In the genomic region with DNA sequence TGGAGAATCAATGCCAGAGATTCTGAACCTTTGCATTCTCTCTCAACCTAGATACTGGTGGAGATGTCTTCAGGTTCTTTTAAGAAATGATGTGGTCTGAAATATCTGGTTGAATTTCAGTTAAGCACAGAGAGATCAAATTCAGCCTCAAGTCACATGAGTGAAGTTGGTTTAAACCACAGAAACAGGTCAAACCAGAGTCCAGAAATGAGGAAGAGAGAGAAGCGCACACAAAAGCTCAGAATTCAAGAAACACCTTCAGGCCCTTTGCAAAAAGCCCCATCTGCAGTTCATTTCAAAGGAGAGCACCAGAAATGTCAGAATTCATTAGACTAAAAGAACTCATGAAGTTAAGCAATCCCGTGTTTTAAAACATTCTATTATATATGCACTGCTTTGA, we compare ENCODE assay signal across 22 mouse cellular contexts. TPM values are rescaled to one million over a fixed set of nuclear protein-coding genes. Genes with fewer than 3 reads are reported as not detected.
"Had no signal": no experiment of that assay in that cellular context is flagged by ENCODE, and none has a peak within 500 bp of the region (broad histone marks: within the 10 kb centered on the region; RNA-seq: fewer than 3 reads in every experiment).

No protein-coding gene starts in this region.

- DNase-seq: kidney, adult 2 months; kidney, postnatal 25 days; layer of hippocampus, adult 9-11 months; layer of hippocampus, postnatal 36 days; left cerebral cortex, postnatal 4 days; lung, adult 18-20 months; lung, postnatal 10 days; lung, postnatal 36 days; midbrain, embryonic 14.5 days; right cerebral cortex, postnatal 25 days; thymus, adult 18-20 months; thymus, postnatal 36 days had no signal

- H3K9ac ChIP-seq: limb, embryonic 12.5 days; limb, embryonic 15.5 days; liver, embryonic 15.5 days; lung, embryonic 15.5 days had no signal

- H3K4me2 ChIP-seq: limb, embryonic 12.5 days; limb, embryonic 15.5 days; liver, embryonic 11.5 days; liver, embryonic 15.5 days; lung, embryonic 15.5 days; midbrain, embryonic 11.5 days had no signal

- H3K4me3 ChIP-seq: layer of hippocampus, adult 2 months; left cerebral cortex, adult 2 months; limb, embryonic 12.5 days; limb, embryonic 15.5 days; liver, embryonic 15.5 days; lung, embryonic 15.5 days had no signal

- H3K27ac ChIP-seq: kidney, postnatal 0 days; layer of hippocampus, adult 2 months; left cerebral cortex, adult 2 months; limb, embryonic 12.5 days; limb, embryonic 15.5 days; liver, embryonic 15.5 days; lung, embryonic 15.5 days had no signal

- H3K4me1 ChIP-seq: limb, embryonic 12.5 days; limb, embryonic 15.5 days; liver, embryonic 15.5 days; lung, embryonic 15.5 days had no signal

- H3K9me3 ChIP-seq: limb, embryonic 15.5 days; liver, embryonic 15.5 days had no signal

- H3K36me3 ChIP-seq: limb, embryonic 15.5 days; lung, embryonic 15.5 days had no signal

- H3K27me3 ChIP-seq: limb, embryonic 12.5 days; limb, embryonic 15.5 days; liver, embryonic 15.5 days; lung, embryonic 15.5 days had no signal

RNA-seq across cellular contexts. Expression of a gene that starts 52.3 kb away (rescaled TPM):
- polyA plus RNA-seq: midbrain, embryonic 14.5 days; neural tube, embryonic 11.5 days had no signal
